Mouse (Mus musculus) MEL (cell line): ENCODE measurements around the gene Lect2. TPM values are rescaled to one million over a fixed set of nuclear protein-coding genes. Genes with fewer than 3 reads are reported as not detected.

Source experiments
- DNase-seq: peaks from one replicate; pipeline ENCODE4 v3.0.0; 2011; ENCODE audit warnings: low read depth, low spot score
- H3K27ac ChIP-seq: 2 replicates; pipeline ENCODE4 v1.5.1; 2012; ENCODE audit warnings: low read depth, mild to moderate bottlenecking, control low read depth, low read length, moderate library complexity; ENCODE audit not compliant: control insufficient read depth
- H3K27me3 ChIP-seq, 2 experiments: fragments of 150-350 bp in 1 of 2; sonication (generic) in 1 of 2; 2 replicates each; pipeline ENCODE4 v1.6.1; 2012; ENCODE audit warnings: low read length in 2 of 2, mild to moderate bottlenecking in 2 of 2, improper control_type of control experiment in 1 of 2, moderate library complexity in 1 of 2; ENCODE audit not compliant: insufficient read depth in 2 of 2, control insufficient read depth in 1 of 2
- H3K36me3 ChIP-seq, 2 experiments: 2 replicates each; pipeline ENCODE4 v1.6.1; 2012 to 2014; ENCODE audit warnings: low read length in 2 of 2, improper control_type of control experiment in 1 of 2, inconsistent platforms in 1 of 2, mild to moderate bottlenecking in 1 of 2; ENCODE audit not compliant: insufficient read depth in 2 of 2, control insufficient read depth in 1 of 2
- H3K4me1 ChIP-seq, 2 experiments: fragments of 150-350 bp in 1 of 2; sonication (generic) in 1 of 2; 2 replicates each; pipeline ENCODE4 v1.6.1; 2012; ENCODE audit warnings: low read length in 2 of 2, improper control_type of control experiment in 1 of 2, mild to moderate bottlenecking in 1 of 2; ENCODE audit not compliant: insufficient read depth in 2 of 2, control insufficient read depth in 1 of 2
- H3K4me3 ChIP-seq, 2 experiments: fragments of 150-350 bp in 1 of 2; sonication (generic) in 1 of 2; 2 replicates each; pipeline ENCODE4 v1.5.1; 2012; ENCODE audit warnings: low read depth in 2 of 2, low read length in 2 of 2, mild to moderate bottlenecking in 2 of 2, moderate library complexity in 2 of 2, control low read depth in 1 of 2, improper control_type of control experiment in 1 of 2; ENCODE audit not compliant: control insufficient read depth in 1 of 2, insufficient read depth in 1 of 2
- H3K79me2 ChIP-seq: 2 replicates; pipeline ENCODE4 v1.6.1; 2012; ENCODE audit warnings: mild to moderate bottlenecking, low read length, moderate library complexity; ENCODE audit not compliant: control insufficient read depth, poor library complexity, insufficient read depth
- H3K9ac ChIP-seq: 2 replicates; pipeline ENCODE4 v1.6.1; 2012; ENCODE audit warnings: low read depth, mild to moderate bottlenecking, control low read depth, low read length, moderate library complexity; ENCODE audit not compliant: control insufficient read depth, poor library complexity, severe bottlenecking
- H3K9me3 ChIP-seq: fragments of 150-350 bp; sonication (generic); replicated peaks from 2 replicates; pipeline ENCODE4 v1.6.1; 2012; ENCODE audit warnings: mild to moderate bottlenecking, low read length, improper control_type of control experiment, moderate library complexity; ENCODE audit not compliant: insufficient read depth
- CHD1 ChIP-seq: IDR thresholded peaks from 2 replicates; pipeline ENCODE4 v1.6.1; 2012; ENCODE audit warnings: low read depth, mild to moderate bottlenecking, inconsistent platforms, low read length, improper control_type of control experiment
- CHD2 ChIP-seq: IDR thresholded peaks from 2 replicates; pipeline ENCODE4 v1.6.1; 2011; ENCODE audit warnings: low read length, improper control_type of control experiment
- EP300 ChIP-seq, 2 experiments: IDR thresholded peaks; 2 replicates each; pipeline ENCODE4 v1.6.1; 2011; ENCODE audit warnings: improper control_type of control experiment in 2 of 2, low read length in 2 of 2, low read depth in 1 of 2, mild to moderate bottlenecking in 1 of 2
- ETS1 ChIP-seq: IDR thresholded peaks from 2 replicates; pipeline ENCODE4 v1.6.1; 2012; ENCODE audit warnings: low read depth, mild to moderate bottlenecking, inconsistent platforms, low read length, improper control_type of control experiment, moderate library complexity
- GABPA ChIP-seq: IDR thresholded peaks from 2 replicates; pipeline ENCODE4 v1.6.1; 2012; ENCODE audit warnings: low read depth, mild to moderate bottlenecking, inconsistent platforms, low read length, improper control_type of control experiment, moderate library complexity
- HCFC1 ChIP-seq: IDR thresholded peaks from 2 replicates; pipeline ENCODE4 v1.6.1; 2012; ENCODE audit warnings: low read depth, mild to moderate bottlenecking, inconsistent platforms, low read length, improper control_type of control experiment, moderate library complexity
- KAT2A ChIP-seq: conservative IDR thresholded peaks from 2 replicates; pipeline ENCODE4 v1.6.1; 2012; ENCODE audit warnings: low read depth, low read length, improper control_type of control experiment, inconsistent platforms
- MAZ ChIP-seq: IDR thresholded peaks from 2 replicates; pipeline ENCODE4 v1.6.1; 2012; ENCODE audit warnings: low read depth, mild to moderate bottlenecking, inconsistent platforms, low read length, improper control_type of control experiment
- MEF2A ChIP-seq: IDR thresholded peaks from 2 replicates; pipeline ENCODE4 v1.6.1; 2014; ENCODE audit warnings: low read depth, mild to moderate bottlenecking, inconsistent platforms, low read length, improper control_type of control experiment; ENCODE audit not compliant: poor library complexity, insufficient replicate concordance, severe bottlenecking; ENCODE audit errors: extremely low read depth
- NELFE ChIP-seq: IDR thresholded peaks from 2 replicates; pipeline ENCODE4 v1.6.1; 2011; ENCODE audit warnings: low read depth, low read length, improper control_type of control experiment
- POLR2AphosphoS2 ChIP-seq: IDR thresholded peaks from 2 replicates; pipeline ENCODE4 v1.6.1; 2011; ENCODE audit warnings: low read length, improper control_type of control experiment
- POLR2AphosphoS5 ChIP-seq: IDR thresholded peaks from 2 replicates; pipeline ENCODE4 v1.6.1; 2012; ENCODE audit warnings: low read depth, borderline replicate concordance, mild to moderate bottlenecking, inconsistent platforms, low read length, moderate library complexity, mixed read lengths
- SIN3A ChIP-seq: IDR thresholded peaks from 2 replicates; pipeline ENCODE4 v1.6.1; 2012; ENCODE audit warnings: low read length, improper control_type of control experiment, inconsistent platforms
- TBP ChIP-seq: IDR thresholded peaks from 2 replicates; pipeline ENCODE4 v1.8.0; 2011; ENCODE audit warnings: low read depth, low read length, improper control_type of control experiment
- UBTF ChIP-seq: IDR thresholded peaks from 2 replicates; pipeline ENCODE4 v1.6.1; 2012; ENCODE audit warnings: low read depth, mild to moderate bottlenecking, inconsistent platforms, low read length, improper control_type of control experiment, moderate library complexity, borderline replicate concordance; ENCODE audit not compliant: insufficient read depth
- USF1 ChIP-seq: IDR thresholded peaks from 2 replicates; pipeline ENCODE4 v1.6.1; 2014; ENCODE audit warnings: low read depth, mild to moderate bottlenecking, inconsistent platforms, low read length, improper control_type of control experiment, moderate library complexity
- ZC3H11A ChIP-seq: IDR thresholded peaks from 2 replicates; pipeline ENCODE4 v1.6.1; 2012; ENCODE audit warnings: low read depth, mild to moderate bottlenecking, inconsistent platforms, low read length, improper control_type of control experiment
- ZKSCAN1 ChIP-seq: IDR thresholded peaks from 2 replicates; pipeline ENCODE4 v1.6.1; 2012; ENCODE audit warnings: low read depth, mild to moderate bottlenecking, inconsistent platforms, low read length, improper control_type of control experiment, moderate library complexity
- polyA plus RNA-seq, 2 experiments: library from polyadenylated mRNA; stranded (reverse) in 1 of 2; unstranded in 1 of 2; fragments of >175 nt in 1 of 2; fragments of >200 nt in 1 of 2; gene quantifications; 2 replicates each; pipeline versions ENCODE4 v1.2.1 to v1.2.4; 2012; ENCODE audit warnings: low replicate concordance in 2 of 2, low read depth in 1 of 2; ENCODE audit not compliant: insufficient read length in 2 of 2, insufficient read depth in 1 of 2, missing spikeins in 1 of 2
- total RNA-seq: library from RNA; depleted of rRNA; stranded (reverse); fragments of 300-350 nt; gene quantifications from 2 replicates; pipeline ENCODE4 v1.2.3, GENCODE M21; 2012

Gene Lect2
- total and polyA plus RNA-seq, 3 experiments, result not detected

GRCm38 (mm10) chr13:56588454-56589117, 40.3 kb upstream of the Lect2 start:
- no peaks in the 10 kb centered on the region for H3K27me3 ChIP-seq

GRCm38 (mm10) chr13:56586046-56586445, 37.7 kb upstream of the Lect2 start:
- H3K36me3 ChIP-seq, result no peaks in the 10 kb centered on the region
- DNase-seq, result no peak
- TF ChIP-seq SIN3A, result no peak
- no peak for TF ChIP-seq USF1
- no peak for TF ChIP-seq CHD1
- no peak for TF ChIP-seq CHD2
- no peak for TF ChIP-seq ZKSCAN1
- no peak for TF ChIP-seq ETS1
- no peak for TF ChIP-seq MAZ
- no peak for TF ChIP-seq KAT2A
- TF ChIP-seq ZC3H11A, result no peak
- TF ChIP-seq GABPA, result no peak
- TF ChIP-seq TBP, result no peak
- no peak for TF ChIP-seq EP300 (IDR thresholded peaks at IDR 0.05; ENCODE audit: low read depth in 1 of 2, low read length in 2 of 2)
- TF ChIP-seq POLR2AphosphoS2, result no peak
- TF ChIP-seq, all 39 proteins: peak for 0
- Histone ChIP-seq H3K4me1 (no peaks in the 10 kb centered on the region), H3K4me3 (no peak overlapping the region), H3K9me3 (no peaks in the 10 kb centered on the region), H3K9ac (no peak overlapping the region), H3K27ac (no peak overlapping the region), H3K79me2 (no peaks in the 10 kb centered on the region), H3K27me3 (no peaks in the 10 kb centered on the region)

More at GRCm38 (mm10) chr13:56588454-56589117, 40.3 kb upstream of the Lect2 start:
- DNase-seq, result no peak
- H3K4me3 ChIP-seq, result no peak overlapping the region
- no peaks in the 10 kb centered on the region for H3K4me1 ChIP-seq
- H3K9me3 ChIP-seq, result no peaks in the 10 kb centered on the region
- H3K27ac ChIP-seq, result no peak overlapping the region
- TF ChIP-seq UBTF (no peak), MEF2A (no peak), NELFE (no peak), POLR2AphosphoS2 (no peak), GABPA (no peak), POLR2AphosphoS5 (no peak), USF1 (no peak), HCFC1 (no peak)
- TF ChIP-seq, all 39 proteins: peak for 0
- Histone ChIP-seq H3K79me2 (no peaks in the 10 kb centered on the region), H3K36me3 (no peaks in the 10 kb centered on the region), H3K9ac (no peak overlapping the region)
